Mouse (Mus musculus): Measurements from ENCODE around the gene Prdm12.
"Not testable (repeated sequence)": the region's sequence is repeated elsewhere in the genome, so short reads cannot be mapped to it uniquely, and the experiment has no call there.

Gene Prdm12

GRCm38 (mm10) chr2:31641929-31642328, 2.1 kb downstream of the Prdm12 start:
- no peak for DNase-seq (ENCODE audit: low spot score in 2 of 2)

- peak; percentile 63 to 65 for DNase-seq (ENCODE audit: low spot score in 2 of 2)
Observed at GRCm38 (mm10) chr2:31653971-31654853, 14.4 kb downstream of the Prdm12 start.

- DNase-seq (ENCODE audit: low spot score in 2 of 2), result peak in 1 of 2 experiments; percentile 56
Observed at GRCm38 (mm10) chr2:31654854-31655559, 15.2 kb downstream of the Prdm12 start.

GRCm38 (mm10) chr2:31656374-31656773, 16.5 kb downstream of the Prdm12 start:
- DNase-seq (ENCODE audit: low spot score in 2 of 2), result no peak

- no peak for DNase-seq (ENCODE audit: low spot score in 2 of 2)
Observed at GRCm38 (mm10) chr2:31662939-31663803, 23.3 kb downstream of the Prdm12 start.

GRCm38 (mm10) chr2:31663804-31664180, 24.0 kb downstream of the Prdm12 start:
- no peak for DNase-seq (ENCODE audit: low spot score in 2 of 2)

GRCm38 (mm10) chr2:31667332-31667731, 27.5 kb downstream of the Prdm12 start:
- no peak for DNase-seq (ENCODE audit: low spot score in 2 of 2)

- peak; percentile 86 to 89 for DNase-seq (ENCODE audit: low spot score in 2 of 2)
Observed at GRCm38 (mm10) chr2:31670551-31671035, 30.8 kb downstream of the Prdm12 start, which contains the start of gene Exosc2. TSS of gene Exosc2 (plus strand) at chr2:31670715.

- DNase-seq (ENCODE audit: low spot score in 2 of 2), result no peak
Observed at GRCm38 (mm10) chr2:31678641-31679040, 38.8 kb downstream of the Prdm12 start.

GRCm38 (mm10) chr2:31681051-31681707, 41.3 kb downstream of the Prdm12 start:
- not testable (repeated sequence) for DNase-seq (ENCODE audit: low spot score in 2 of 2)

- DNase-seq (ENCODE audit: low spot score in 2 of 2), result no peak
Observed at GRCm38 (mm10) chr2:31681731-31682235, 41.9 kb downstream of the Prdm12 start.

- DNase-seq (ENCODE audit: low spot score in 2 of 2), result peak in 1 of 2 experiments; percentile 57
Observed at GRCm38 (mm10) chr2:31683666-31684065, 43.8 kb downstream of the Prdm12 start.

- peak; percentile 95 to 96 for DNase-seq (ENCODE audit: low spot score in 2 of 2)
Observed at GRCm38 (mm10) chr2:31688074-31688925, 48.5 kb downstream of the Prdm12 start, which contains the start of gene Abl1. TSS of gene Abl1 (plus strand) at chr2:31688376.

GRCm38 (mm10) chr2:31689045-31689444, 49.2 kb downstream of the Prdm12 start:
- DNase-seq (ENCODE audit: low spot score in 2 of 2), result no peak

- no peak for DNase-seq (ENCODE audit: low spot score in 2 of 2)
Observed at GRCm38 (mm10) chr2:31690063-31690462, 50.2 kb downstream of the Prdm12 start.

- no peak for DNase-seq (ENCODE audit: low spot score in 2 of 2)
Observed at GRCm38 (mm10) chr2:31698209-31698608, 58.4 kb downstream of the Prdm12 start.

GRCm38 (mm10) chr2:31700545-31701446, 61.0 kb downstream of the Prdm12 start:
- DNase-seq (ENCODE audit: low spot score in 2 of 2), result peak in 1 of 2 experiments; percentile 22

GRCm38 (mm10) chr2:31703226-31703625, 63.4 kb downstream of the Prdm12 start:
- no peak for DNase-seq (ENCODE audit: low spot score in 2 of 2)

All from frontal cortex, postnatal 14 days (tissue).